Comparison of ENCODE assay signal across 8 mouse cellular contexts in the genomic region with DNA sequence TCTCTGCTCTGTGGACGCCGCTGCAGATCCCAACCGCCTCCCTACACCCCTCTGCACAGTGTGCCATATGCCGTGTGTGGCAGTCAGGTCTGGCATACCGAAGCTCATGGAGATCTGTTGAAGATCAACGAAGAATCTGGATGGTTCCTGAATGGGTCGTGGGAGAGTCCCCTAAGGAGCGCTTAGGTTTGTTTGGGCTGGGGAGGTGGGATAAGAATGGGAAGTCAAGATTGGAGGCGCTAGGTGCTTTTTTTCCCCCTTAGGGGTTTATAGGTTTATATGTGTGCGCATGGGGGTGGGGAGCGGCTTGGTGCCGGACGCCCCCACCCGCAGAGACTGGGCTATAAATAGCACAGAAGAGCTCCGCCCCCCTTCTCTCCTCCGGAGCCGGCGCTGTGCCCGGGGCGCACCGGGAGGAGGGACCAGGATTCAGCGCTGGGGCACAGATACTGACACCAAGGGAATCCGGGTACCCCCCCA. TPM values are rescaled to one million over a fixed set of nuclear protein-coding genes. Genes with fewer than 3 reads are reported as not detected.
A peak's percentile ranks its signal among the peaks of the same experiment; 100 is the strongest.
DNase-seq lines count a peak whose midpoint lies in the region; ATAC-seq and TF ChIP-seq lines count a peak whose summit lies in the region.

Gene Ankrd34a, plus strand, starts transcription at position 409 of the 480 bp plus-strand sequence.

- H3K36me3 ChIP-seq in C2C12 (ENCODE audit: control insufficient read depth, insufficient read depth), result no peaks in the 10 kb centered on the region
- H3K36me3 ChIP-seq in forebrain, embryonic 13.5 days (ENCODE audit: poor library complexity, severe bottlenecking), result no peaks in the 10 kb centered on the region
- H3K36me3 ChIP-seq in stomach, embryonic 15.5 days, result no peaks in the 10 kb centered on the region

- no peak for ATAC-seq in forebrain, embryonic 13.5 days
- no peak for ATAC-seq in stomach, embryonic 15.5 days (ENCODE audit: insufficient read depth, low FRiP score, low read depth)

- intact Hi-C loops in heart, postnatal 25 days (cut with DNase I), result no loop called here

- no peak for TF ChIP-seq CTCF in C2C12 (IDR thresholded peaks at IDR 0.05; ENCODE audit: control insufficient read depth, insufficient read depth, insufficient read length)

- H3K79me2 ChIP-seq in C2C12 (ENCODE audit: control insufficient read depth, insufficient read depth), result peaks cover 1% of the 10 kb centered on the region

- peak within 1 kb of the TSS; percentile 45 for H3ac ChIP-seq in C2C12 (ENCODE audit: control insufficient read depth, insufficient read length, low read depth)

- peak within 1 kb of the TSS; percentile 59 for H3K27ac ChIP-seq in forebrain, embryonic 13.5 days
- H3K27ac ChIP-seq in stomach, embryonic 15.5 days, result peak within 1 kb of the TSS; percentile 79

- WGBS in forebrain, embryonic 13.5 days, result 2% methylated on average over 18 of the region's 23 CpGs
- WGBS in stomach, embryonic 15.5 days, result under 1% methylated on average over 22 of the region's 23 CpGs

- peak within 1 kb of the TSS; percentile 74 for H3K9ac ChIP-seq in forebrain, embryonic 13.5 days
- H3K9ac ChIP-seq in stomach, embryonic 15.5 days, result peak within 1 kb of the TSS; percentile 39; the same call in 1 of the 2 replicates

- peak within 1 kb of the TSS; percentile 90 for H3K4me2 ChIP-seq in forebrain, embryonic 13.5 days
- H3K4me2 ChIP-seq in stomach, embryonic 15.5 days, result peak within 1 kb of the TSS; percentile 94

- peak; percentile 65 for DNase-seq in adrenal gland, postnatal 14 days
- DNase-seq in heart, postnatal 25 days (ENCODE audit: low spot score), result peak; percentile 27
- peak; percentile 73 to 75 for DNase-seq in layer of hippocampus, postnatal 14 days (ENCODE audit: low spot score in 2 of 2)
- peak; percentile 40 for DNase-seq in lung, postnatal 14 days
- DNase-seq in ovary, postnatal 10 days (ENCODE audit: low spot score), result no peak

- H3K4me1 ChIP-seq in forebrain, embryonic 13.5 days, result peaks cover 65% of the 10 kb centered on the region
- peaks cover 33% of the 10 kb centered on the region for H3K4me1 ChIP-seq in stomach, embryonic 15.5 days

- H3K9me3 ChIP-seq in forebrain, embryonic 13.5 days (replicated peaks), result no peaks in the 10 kb centered on the region
- no peaks in the 10 kb centered on the region for H3K9me3 ChIP-seq in stomach, embryonic 15.5 days

- peak within 1 kb of the TSS; percentile 21 for H3K4me3 ChIP-seq in C2C12 (ENCODE audit: insufficient read depth, poor library complexity, severe bottlenecking)
- peak within 1 kb of the TSS; percentile 47 for H3K4me3 ChIP-seq in forebrain, embryonic 13.5 days
- peak within 1 kb of the TSS; percentile 46 for H3K4me3 ChIP-seq in stomach, embryonic 15.5 days (replicated peaks)

- H3K79me3 ChIP-seq in C2C12 (ENCODE audit: low read depth), result peaks cover under 1% of the 10 kb centered on the region

- no peaks in the 10 kb centered on the region for H3K27me3 ChIP-seq in C2C12 (ENCODE audit: control insufficient read depth, insufficient read depth, insufficient read length)
- H3K27me3 ChIP-seq in forebrain, embryonic 13.5 days, result peaks cover 13% of the 10 kb centered on the region; the same call in 1 of the 2 replicates
- peaks cover 10% of the 10 kb centered on the region; the same call in 1 of the 2 replicates for H3K27me3 ChIP-seq in stomach, embryonic 15.5 days (replicated peaks)

TF ChIP-seq in C2C12, 6 proteins besides CTCF, POLR2A, EP300 and RAD21:
- TF ChIP-seq FOSL1 (IDR thresholded peaks at IDR 0.05; ENCODE audit: insufficient read depth, low read length, poor library complexity, severe bottlenecking), result no peak
- TF ChIP-seq MYOG (IDR thresholded peaks at IDR 0.05; ENCODE audit: control insufficient read depth, extremely low read depth, insufficient read length), result no peak
- TF ChIP-seq MAX (IDR thresholded peaks at IDR 0.05), result no peak
- no peak for TF ChIP-seq MYOD1 (IDR thresholded peaks at IDR 0.05; ENCODE audit: control insufficient read depth, insufficient read length, low read depth)
- no peak for TF ChIP-seq CEBPB (IDR thresholded peaks at IDR 0.05; ENCODE audit: low read depth)
- TF ChIP-seq USF1 (IDR thresholded peaks at IDR 0.05; ENCODE audit: low read depth), result no peak

RNA-seq across cellular contexts. Expression of gene Ankrd34a, which starts in this region (rescaled TPM):
- 3.7 TPM for polyA plus RNA-seq in C2C12 (2012; fragmentation: generic; extraction: Trizol)
- total RNA-seq in adrenal gland, postnatal 14 days (2021), result 0.49 and 0.70 TPM in 2 replicates
- polyA plus RNA-seq in forebrain, embryonic 13.5 days (2015; fragmentation: Nextera tagmentation; extraction: Ambion mirVana), result 6.6 and 6.7 TPM in 2 replicates
- 1 to 10 TPM; 1.9 to 2.4 TPM for total RNA-seq in heart, postnatal 25 days (2021)
- 10 to 100 TPM; 45.9 to 51.8 TPM for total RNA-seq in layer of hippocampus, postnatal 14 days (2021)
- polyA plus RNA-seq in stomach, embryonic 15.5 days (2015; fragmentation: Nextera tagmentation; extraction: Ambion mirVana), result 2.2 and 2.5 TPM in 2 replicates

Comparison
In these comparisons a context has a peak if more than half of its experiments do, and no peak if none do; other contexts are left out.
1. RNA of gene Ankrd34a (total RNA-seq): 45.9 to 51.8 TPM in layer of hippocampus, postnatal 14 days; 1.9 to 2.4 TPM in heart, postnatal 25 days and 0.49 to 0.70 TPM in adrenal gland, postnatal 14 days; every median in the first group is over 10 times any median in the second.
2. Peak in DNase-seq in adrenal gland, postnatal 14 days; RNA of the gene not detected or under 1 TPM.
3. Peak in every context shown above with its lines, with median percentiles within 50 percentile points of each other: H3K4me3 ChIP-seq.